ENCODE assay signal across 8 mouse cellular contexts in genomic region chr16:76896305-76896704, GRCm38 (mm10).
DNase-seq lines count a peak whose midpoint lies in the region; ATAC-seq lines count a peak whose summit lies in the region.

No protein-coding gene starts in this region.

- H3K4me2 ChIP-seq in stomach, embryonic 15.5 days: peak overlapping the region; percentile 37

- no peak overlapping the region for H3K9ac ChIP-seq in stomach, embryonic 15.5 days

- peak; percentile 1 for DNase-seq in lung, postnatal 14 days
- DNase-seq in lung, postnatal 36 days: no peak
- DNase-seq in hindbrain, embryonic 10.5 days (ENCODE audit: low spot score): peak; percentile 33
- DNase-seq in limb, embryonic 10.5 days (ENCODE audit: low spot score): peak; percentile 45
- no peak for DNase-seq in spleen, postnatal 36 days (ENCODE audit: low spot score in 2 of 2)
- no peak for DNase-seq in spleen, postnatal 4 days (ENCODE audit: low spot score in 2 of 2)

- WGBS in hindbrain, embryonic 10.5 days: 32% methylated on average over 13 of the region's 13 CpGs
- WGBS in limb, embryonic 10.5 days: 19% methylated on average over 13 of the region's 13 CpGs
- 17% methylated on average over 13 of the region's 13 CpGs for WGBS in stomach, embryonic 15.5 days

- H3K27me3 ChIP-seq in hindbrain, embryonic 10.5 days (ENCODE audit: insufficient read depth, poor library complexity, severe bottlenecking): no peaks in the 10 kb centered on the region
- H3K27me3 ChIP-seq in limb, embryonic 10.5 days (ENCODE audit: low read depth, poor library complexity, severe bottlenecking): no peaks in the 10 kb centered on the region
- H3K27me3 ChIP-seq in stomach, embryonic 15.5 days (replicated peaks): no peaks in the 10 kb centered on the region

- no peak for ATAC-seq in stomach, embryonic 15.5 days (ENCODE audit: insufficient read depth, low FRiP score, low read depth)
- no peak for ATAC-seq in granulocyte monocyte progenitor cell, adult 5-6 weeks (replicated peaks; ENCODE audit: poor library complexity, severe bottlenecking)

- no peaks in the 10 kb centered on the region for H3K36me3 ChIP-seq in hindbrain, embryonic 10.5 days
- no peaks in the 10 kb centered on the region for H3K36me3 ChIP-seq in limb, embryonic 10.5 days
- no peaks in the 10 kb centered on the region for H3K36me3 ChIP-seq in stomach, embryonic 15.5 days

- no peak overlapping the region for H3K27ac ChIP-seq in hindbrain, embryonic 10.5 days
- no peak overlapping the region for H3K27ac ChIP-seq in limb, embryonic 10.5 days
- H3K27ac ChIP-seq in stomach, embryonic 15.5 days: no peak overlapping the region

- H3K9me3 ChIP-seq in hindbrain, embryonic 10.5 days: no peaks in the 10 kb centered on the region
- H3K9me3 ChIP-seq in limb, embryonic 10.5 days (replicated peaks): no peaks in the 10 kb centered on the region
- no peaks in the 10 kb centered on the region for H3K9me3 ChIP-seq in stomach, embryonic 15.5 days

- peaks cover 6% of the 10 kb centered on the region for H3K4me1 ChIP-seq in hindbrain, embryonic 10.5 days (replicated peaks)
- H3K4me1 ChIP-seq in limb, embryonic 10.5 days: peaks cover 22% of the 10 kb centered on the region
- no peaks in the 10 kb centered on the region for H3K4me1 ChIP-seq in stomach, embryonic 15.5 days

- no peak overlapping the region for H3K4me3 ChIP-seq in hindbrain, embryonic 10.5 days
- H3K4me3 ChIP-seq in limb, embryonic 10.5 days: no peak overlapping the region
- H3K4me3 ChIP-seq in stomach, embryonic 15.5 days (replicated peaks): no peak overlapping the region

Comparison
In these comparisons a context has a peak if more than half of its experiments do, and no peak if none do; other contexts are left out.
1. DNase-seq: peak in lung, postnatal 14 days (single experiment), hindbrain, embryonic 10.5 days (single experiment) and limb, embryonic 10.5 days (single experiment); none in lung, postnatal 36 days (single experiment), spleen, postnatal 36 days (0 of 2) and spleen, postnatal 4 days (0 of 2).